Mouse (Mus musculus): ENCODE measurements at regions not wholly inside any gene's neighbourhood (a gene's known extent, or its start where the extent isn't known, plus 50 kb on each side); places are given as distances from the start of the nearest gene placed in this dataset.
"Not testable (repeated sequence)": the region's sequence is repeated elsewhere in the genome, so short reads cannot be mapped to it uniquely, and the experiment has no call there.

DNA sequence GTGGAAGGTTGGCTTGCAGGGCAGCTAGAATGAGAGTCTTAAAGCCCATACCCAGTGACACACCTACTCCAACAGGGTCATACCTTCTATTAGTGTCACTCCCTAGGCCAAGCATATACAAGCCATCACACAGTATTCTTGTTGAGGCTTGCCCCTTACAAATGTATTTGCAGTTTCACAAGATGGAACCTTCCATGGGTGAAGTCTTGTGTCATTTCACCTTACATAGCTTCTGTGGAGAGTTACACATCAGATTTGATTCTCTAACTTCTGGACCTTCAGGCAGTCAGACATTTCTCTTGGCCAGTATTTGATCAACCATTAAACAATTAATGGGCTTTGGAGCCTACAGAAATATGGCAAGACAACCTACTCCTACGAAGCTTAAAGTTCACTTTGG is 210.6 kb upstream of the Tbl1xr1 start:
- no peak for DNase-seq (ENCODE audit: low spot score)

DNA sequence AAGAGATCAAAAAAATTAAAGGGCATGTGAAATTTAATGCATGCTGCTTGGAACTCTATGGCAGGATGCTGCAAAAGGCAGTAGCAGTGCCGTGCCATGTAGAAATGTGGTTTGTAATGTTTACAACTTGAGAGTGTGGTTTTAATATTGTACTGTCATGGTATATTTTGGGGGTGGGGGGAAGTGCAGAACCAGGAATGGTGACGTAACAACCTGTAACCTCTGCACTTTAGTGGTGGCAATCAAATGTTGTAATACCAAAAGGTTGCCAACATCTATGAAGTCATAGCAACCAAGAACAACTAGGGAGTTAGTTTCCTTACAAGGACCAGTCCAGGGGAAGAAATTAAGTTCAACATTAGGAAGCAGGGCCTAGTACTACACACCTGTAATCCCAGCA is 198.1 kb upstream of the Tbl1xr1 start:
- no peak for DNase-seq (ENCODE audit: low spot score)

DNA sequence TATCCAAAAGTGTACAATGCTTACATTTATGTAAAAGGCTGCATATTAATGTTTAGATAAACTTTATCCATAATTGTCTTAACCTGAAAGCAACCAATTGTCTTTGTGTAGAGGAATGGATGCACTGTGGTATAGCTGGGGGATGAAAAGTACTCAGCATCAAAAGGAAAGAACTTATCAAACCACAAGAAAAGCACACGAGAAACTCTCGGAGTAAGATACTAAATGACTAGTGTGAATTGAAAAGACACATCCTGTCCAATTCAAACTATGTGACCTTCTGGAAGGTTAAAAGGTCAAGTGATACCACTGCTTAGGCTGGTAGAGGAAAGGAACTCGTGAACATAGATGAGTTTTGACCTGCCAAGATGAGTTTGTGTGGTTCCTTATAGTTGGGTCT is 192.2 kb upstream of the Tbl1xr1 start:
- DNase-seq (ENCODE audit: low spot score), result no peak

DNA sequence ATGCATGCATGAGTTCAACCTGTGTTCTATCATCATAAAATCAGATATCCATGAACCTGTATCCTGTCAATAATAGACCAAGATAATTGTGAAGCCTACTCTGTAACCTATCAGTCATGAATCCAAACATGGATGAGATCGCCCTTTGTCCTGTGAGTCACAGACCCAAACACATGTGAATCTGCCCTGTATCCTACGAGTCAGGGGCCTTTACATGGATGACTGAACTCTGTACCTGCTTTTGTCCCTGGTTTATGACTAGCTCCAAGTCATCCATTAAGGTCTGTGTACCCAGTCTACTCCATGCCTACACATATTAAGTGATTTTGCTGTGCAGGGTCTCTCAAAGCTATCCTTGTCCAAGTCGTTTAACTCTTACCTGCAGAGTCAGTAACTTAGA is 187.7 kb upstream of the Tbl1xr1 start:
- no peak for DNase-seq (ENCODE audit: low spot score)

- no peak for DNase-seq (ENCODE audit: low spot score)
Observed at GRCm38 (mm10) chr3:21891819-21892480, 184.5 kb upstream of the Tbl1xr1 start.

DNA sequence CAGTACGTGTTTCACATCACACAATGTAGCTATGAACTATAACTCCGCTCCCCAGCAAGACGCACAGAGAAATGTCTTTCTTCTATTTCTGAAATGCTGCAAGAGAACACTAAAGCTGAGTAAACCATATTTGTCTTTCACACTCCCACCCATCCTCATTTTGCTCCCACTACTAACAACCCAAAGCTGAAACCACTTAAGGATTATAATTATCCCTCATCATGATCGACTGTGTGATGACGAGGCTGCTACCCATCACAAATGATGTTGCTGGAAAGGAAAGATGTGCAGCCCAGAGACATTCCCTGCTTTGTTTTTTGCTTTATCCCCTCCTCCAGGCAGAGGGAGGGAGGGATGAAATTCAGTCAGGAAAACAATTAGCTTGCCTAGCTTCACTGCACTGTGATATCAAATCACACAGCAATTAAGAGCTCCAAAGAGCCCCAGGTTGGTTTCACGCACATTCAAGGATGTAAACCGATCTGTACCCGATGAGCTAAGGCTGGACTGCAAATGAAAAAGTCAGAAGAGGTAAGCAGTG is 183.5 kb upstream of the Tbl1xr1 start:
- no peak for DNase-seq (ENCODE audit: low spot score)

DNA sequence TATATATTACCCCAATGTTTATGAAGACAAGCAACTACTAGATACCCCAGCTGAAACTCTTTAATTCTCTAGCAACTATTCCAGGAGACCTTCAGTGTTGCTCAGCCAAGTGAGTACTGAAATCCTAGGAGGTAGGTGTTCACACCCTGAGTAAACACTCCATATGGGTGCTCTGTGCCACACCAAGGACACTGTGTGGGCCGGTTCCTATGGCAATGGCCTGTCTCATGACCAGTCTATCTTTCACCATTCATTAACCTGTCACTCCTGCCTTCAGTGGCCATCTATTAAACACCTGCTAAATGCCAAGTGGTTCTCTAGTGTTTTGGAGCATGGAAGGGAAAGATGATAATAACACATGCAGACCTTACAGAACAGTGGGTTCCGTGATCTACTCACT is 180.9 kb upstream of the Tbl1xr1 start:
- no peak for DNase-seq (ENCODE audit: low spot score)

DNA sequence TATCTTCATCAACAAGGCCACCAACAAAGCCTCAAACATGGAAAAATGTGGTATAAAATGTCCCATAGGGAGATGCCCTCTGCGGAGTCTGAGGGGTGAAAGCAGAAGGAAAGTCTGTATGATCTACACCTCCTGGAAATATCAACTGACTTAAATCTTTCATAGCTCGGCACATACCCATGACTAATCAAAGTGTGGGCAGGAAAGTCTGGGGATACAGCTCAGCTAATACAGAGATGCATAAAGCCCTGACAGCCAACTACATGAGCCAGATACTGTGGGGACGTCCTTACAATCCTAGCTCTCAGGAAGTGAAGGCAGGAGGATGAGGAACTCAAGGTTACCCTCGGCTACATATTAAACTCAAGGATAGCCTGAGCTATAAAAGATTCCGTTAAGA is 178.2 kb upstream of the Tbl1xr1 start:
- DNase-seq (ENCODE audit: low spot score), result no peak

GRCm38 (mm10) chr3:21905384-21906073 is 170.9 kb upstream of the Tbl1xr1 start:
- DNase-seq (ENCODE audit: low spot score), result no peak

- DNase-seq (ENCODE audit: low spot score), result no peak
Observed at GRCm38 (mm10) chr3:21908828-21909227, 167.6 kb upstream of the Tbl1xr1 start.

GRCm38 (mm10) chr3:21910080-21910479 is 166.4 kb upstream of the Tbl1xr1 start:
- no peak for DNase-seq (ENCODE audit: low spot score)

DNA sequence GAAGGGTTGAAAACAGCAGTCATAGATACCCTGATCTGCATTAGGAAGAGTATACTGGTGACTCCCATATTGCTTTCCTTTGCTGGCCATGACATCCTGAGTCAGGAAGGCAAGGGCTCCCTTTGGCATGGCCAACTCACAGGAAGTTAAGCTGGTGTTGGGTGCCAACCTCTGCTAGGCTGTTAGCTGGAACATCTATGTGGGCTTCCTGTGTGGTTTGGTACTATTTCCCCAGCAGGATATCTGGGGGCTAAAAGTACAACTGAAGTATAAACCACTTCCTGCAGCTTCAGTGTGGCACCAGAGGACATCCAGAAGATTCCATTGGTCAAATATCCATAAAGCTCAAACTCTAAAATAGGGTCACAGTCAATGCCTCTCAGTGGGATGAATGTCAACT is 165.4 kb upstream of the Tbl1xr1 start:
- DNase-seq (ENCODE audit: low spot score), result no peak

DNA sequence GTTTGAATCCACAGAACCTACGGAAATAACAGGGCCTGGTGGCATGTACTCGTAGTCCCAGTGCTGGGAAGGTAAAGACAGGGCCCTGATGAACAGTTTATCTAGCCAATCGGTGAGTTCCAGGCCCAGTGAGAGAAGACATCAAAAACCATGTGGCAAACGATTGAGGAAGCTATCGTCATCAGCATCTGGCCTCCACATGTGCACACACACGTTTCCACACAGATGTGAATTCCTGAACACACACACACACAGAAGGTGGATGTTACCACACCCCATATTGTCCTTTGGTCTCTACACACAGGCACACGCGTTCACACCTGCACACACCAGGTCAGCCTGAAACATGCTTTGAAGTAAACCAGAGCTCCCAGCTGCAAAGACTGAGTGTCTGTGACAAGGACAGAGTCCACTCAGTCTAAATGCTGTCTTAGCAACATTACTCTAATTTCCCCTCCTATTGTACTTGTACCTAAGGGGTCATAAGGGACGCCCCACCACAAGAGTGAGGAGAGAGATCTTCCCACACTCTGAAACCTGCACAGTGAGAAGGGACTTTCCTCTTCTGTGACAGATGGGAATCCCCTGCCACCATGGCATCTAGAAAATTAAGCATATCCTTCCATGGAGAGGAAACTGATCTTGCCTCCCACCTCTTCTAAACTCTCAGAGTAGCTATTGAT is 159.1 kb upstream of the Tbl1xr1 start:
- DNase-seq (ENCODE audit: low spot score), result no peak

DNA sequence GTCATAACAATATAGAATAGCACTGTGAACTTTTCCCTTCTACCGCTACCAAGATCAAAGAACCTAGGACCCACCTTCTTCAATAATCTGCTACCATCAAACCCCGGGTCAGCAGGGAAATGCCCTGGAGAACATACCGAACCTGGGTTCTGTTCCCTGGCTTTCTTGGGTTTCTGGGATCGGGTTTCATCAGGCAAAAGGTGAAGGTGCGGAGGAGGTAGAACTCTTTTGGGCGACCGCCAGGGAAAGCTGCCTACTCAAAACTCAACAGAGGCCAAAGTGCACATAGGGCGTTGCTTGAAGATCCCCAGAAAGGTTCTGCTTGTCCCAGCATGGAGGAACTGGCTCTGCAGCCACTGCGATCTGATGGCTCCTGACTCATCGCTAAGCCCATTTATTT is 158.0 kb upstream of the Tbl1xr1 start:
- DNase-seq (ENCODE audit: low spot score), result no peak

DNA sequence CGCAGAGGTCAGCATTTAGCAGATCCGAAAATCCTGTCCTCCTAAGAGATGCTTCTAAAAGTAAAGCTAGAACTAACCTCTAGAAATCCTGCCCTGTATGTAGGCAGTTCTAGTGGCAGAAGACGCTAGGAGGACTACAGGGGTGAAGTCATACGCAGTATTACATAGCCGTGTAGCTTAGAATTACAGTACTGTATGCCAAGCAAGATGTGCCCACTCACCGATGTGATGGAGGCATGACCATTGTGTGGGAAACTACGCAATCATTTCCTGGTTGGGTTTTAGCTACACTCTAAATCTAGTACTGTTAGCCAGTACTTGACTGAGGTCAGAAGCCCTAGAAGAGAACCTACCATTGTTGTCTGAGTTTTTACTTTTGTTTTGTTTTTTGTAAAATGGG is 156.5 kb upstream of the Tbl1xr1 start:
- no peak for DNase-seq (ENCODE audit: low spot score)

GRCm38 (mm10) chr3:21931951-21932350 is 144.5 kb upstream of the Tbl1xr1 start:
- no peak for DNase-seq (ENCODE audit: low spot score)

GRCm38 (mm10) chr3:21932696-21933095 is 143.8 kb upstream of the Tbl1xr1 start:
- DNase-seq (ENCODE audit: low spot score), result not testable (repeated sequence)

DNA sequence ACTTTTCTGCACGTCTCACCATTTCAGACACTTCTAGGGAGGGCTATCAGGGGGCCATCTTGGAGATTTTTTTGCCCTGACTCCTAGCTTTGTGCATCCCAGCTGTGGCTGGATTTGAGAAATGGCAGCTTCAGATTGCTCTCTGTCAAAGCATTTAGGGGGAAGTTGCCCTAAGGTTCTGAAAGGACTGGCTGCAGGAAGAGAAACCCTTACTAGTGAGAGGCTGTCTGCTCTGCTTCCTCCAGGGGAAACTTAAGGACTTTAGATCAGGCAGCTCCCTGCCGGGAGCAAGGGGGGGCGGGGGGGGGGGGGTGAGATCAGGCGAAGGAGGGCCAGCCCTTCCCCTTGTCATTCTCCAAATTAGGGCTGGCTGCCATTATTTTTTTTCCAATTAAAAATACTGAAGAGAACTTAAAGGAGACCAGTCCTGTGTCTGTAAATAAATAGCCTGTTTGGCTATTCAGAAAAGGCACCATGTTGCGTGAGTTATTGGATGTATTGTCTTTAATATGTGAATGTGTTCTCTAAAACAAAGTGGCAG is 141.7 kb upstream of the Tbl1xr1 start:
- DNase-seq (ENCODE audit: low spot score), result no peak

DNA sequence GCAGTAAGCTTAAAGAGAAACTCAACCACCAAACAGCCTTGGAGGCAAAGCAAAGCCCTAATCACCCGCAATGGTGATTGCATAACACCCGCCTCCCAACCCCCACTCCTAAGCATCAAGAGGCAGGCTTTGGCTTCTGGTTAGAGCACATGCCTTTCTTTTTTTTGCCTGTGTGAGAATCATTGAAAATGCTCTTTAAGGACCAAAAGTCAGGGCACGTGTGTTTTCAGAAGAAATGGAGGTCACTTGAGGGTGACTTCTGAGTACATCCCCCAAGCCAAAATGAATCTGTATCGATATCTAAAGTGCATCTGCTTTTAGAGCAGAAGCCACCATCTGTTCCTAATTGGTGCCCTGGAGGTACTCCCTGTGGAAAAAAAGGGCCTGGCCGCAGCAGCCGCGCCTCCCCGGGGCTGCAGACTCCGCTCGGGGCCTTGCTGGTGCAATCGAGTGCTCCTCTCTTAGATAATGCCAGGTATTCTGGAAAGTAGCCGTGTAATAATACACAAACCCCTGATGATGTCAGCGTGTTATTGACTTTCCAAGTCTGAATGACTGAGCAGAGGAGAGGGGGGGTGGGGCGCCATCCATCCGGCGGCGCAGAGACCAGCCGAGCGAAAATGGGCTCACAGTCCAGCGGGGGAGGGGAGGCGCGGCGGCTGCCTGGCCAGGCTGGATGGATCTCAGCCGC is 140.7 kb upstream of the Tbl1xr1 start:
- DNase-seq (ENCODE audit: low spot score), result peak; percentile 95

DNA sequence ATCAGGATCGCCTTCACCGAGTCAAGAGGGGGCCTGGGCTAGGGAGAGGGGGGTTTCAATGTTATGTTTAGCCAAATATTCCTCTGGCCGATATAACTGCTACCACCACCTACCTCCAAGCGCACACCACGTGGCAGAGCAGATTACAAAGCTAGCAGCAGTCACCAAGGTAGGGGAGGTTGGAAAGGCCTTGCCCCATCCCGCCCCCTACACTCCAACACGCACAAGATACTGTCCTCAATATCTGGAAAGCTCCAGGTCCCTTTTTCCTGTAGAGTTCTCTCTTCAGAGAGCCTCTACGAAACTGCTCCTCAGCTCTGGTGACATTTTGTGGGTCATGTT is 140.2 kb upstream of the Tbl1xr1 start:
- no peak for DNase-seq (ENCODE audit: low spot score)

GRCm38 (mm10) chr3:21936616-21937015 is 139.8 kb upstream of the Tbl1xr1 start:
- DNase-seq (ENCODE audit: low spot score), result no peak

GRCm38 (mm10) chr3:21937281-21938035 is 139.0 kb upstream of the Tbl1xr1 start:
- no peak for DNase-seq (ENCODE audit: low spot score)

Data from ovary, postnatal 14 days (tissue).